Mouse (Mus musculus) brain, adult 2 months (tissue): ENCODE results near the gene Rab28.

Experiments used
- DNase-seq: peaks from one replicate; pipeline ENCODE4 v3.0.0; 2011; ENCODE audit warnings: low read depth, low spot score

Gene Rab28

DNA sequence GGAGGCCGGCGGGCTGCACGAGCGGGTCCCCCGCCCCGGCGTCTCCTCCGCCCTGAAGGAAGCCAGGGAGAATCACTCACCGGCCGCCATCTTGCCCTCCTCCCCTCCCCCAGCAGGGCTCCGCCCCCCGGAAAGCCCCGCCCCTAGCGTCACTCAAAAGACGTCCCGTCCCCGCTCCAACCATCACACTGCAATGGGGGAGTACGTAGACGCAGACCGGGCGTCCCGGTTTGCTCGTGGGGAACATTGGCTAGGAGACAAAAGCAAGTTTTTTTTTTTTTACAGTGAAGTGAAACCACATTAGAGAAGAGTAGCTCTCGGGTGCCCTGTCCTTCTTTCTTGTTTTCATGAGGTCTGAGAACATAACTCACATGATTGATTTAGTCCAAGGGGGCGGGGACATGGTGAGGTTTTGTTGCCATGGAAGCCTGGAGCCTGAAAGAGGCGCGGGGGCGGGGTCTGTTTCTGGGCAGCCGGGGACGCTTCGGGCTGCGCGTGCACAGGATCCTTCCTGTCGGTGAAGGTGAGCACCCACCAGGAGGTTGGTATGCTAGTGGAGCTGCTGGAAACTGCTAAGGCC is at the start of gene Rab28:
Rab28 (minus strand) TSS at position 107 of the 580 bp plus-strand sequence.
- DNase-seq, result peak; percentile 97

DNA sequence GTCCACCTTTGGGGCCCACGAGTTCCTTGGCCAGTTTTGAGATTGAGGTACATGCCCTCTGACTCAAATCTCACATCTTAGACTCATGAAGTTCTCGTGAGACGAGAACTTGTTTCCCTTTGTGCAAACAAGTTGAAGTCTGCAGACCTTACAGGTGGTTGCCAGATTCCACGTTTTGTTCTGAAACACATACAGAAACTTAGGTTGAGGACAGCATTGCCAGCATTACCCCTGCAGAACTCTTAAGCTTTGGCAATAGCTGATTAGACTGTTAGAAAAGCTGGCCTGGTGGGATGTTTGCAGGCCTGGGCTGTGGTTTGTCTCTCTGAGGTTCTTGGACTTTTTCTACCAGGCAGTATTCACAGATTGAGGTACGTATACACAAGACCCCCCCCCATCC is 49.4 kb upstream of the Rab28 start:
- no peak for DNase-seq

DNA sequence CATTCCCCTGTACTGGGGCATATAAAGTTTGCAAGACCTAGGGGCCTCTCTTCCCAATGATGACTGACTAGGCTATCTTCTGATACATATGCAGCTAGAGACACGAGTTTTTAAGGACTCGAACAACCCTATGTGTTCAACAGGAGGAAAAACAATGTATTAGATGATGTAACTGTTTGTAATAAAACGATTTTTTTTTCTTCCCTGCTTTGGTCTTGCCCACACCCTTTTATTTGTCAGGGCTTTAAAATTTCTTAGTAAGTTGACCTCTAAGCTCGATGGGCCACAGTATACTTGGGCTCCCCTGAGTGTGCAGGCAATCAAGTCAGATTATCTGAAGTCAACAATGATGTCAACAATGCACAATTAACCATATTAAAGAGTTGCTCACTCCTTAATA is 48.4 kb upstream of the Rab28 start:
- no peak for DNase-seq

DNA sequence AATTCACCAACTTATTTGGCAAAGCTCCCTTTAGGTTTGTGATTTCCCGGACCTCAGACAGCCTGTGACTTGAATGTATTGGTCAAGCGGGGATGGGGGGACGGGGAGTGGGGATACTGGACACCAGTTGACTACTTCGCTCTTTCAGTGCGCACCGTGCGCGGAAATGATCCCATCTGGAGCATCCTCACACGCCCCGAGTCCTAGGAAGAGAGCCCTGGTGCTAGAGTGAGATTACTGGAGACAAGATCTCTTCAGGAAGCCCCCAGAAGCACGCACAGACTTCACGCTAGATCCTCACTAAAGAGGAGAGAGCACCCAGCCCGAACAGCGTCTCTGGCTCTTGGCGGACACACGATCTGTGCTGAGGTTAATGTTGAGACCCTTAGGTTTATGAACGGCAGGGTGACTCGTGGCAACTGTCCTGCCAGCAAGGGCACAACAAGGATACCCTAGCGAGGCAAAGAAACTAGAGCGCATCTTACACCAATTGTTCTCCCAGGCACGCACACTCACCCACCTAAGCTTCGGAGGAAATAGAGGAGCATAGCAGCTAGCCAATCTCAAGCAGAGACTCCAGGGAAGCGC is 47.5 kb upstream of the Rab28 start:
- no peak for DNase-seq

DNA sequence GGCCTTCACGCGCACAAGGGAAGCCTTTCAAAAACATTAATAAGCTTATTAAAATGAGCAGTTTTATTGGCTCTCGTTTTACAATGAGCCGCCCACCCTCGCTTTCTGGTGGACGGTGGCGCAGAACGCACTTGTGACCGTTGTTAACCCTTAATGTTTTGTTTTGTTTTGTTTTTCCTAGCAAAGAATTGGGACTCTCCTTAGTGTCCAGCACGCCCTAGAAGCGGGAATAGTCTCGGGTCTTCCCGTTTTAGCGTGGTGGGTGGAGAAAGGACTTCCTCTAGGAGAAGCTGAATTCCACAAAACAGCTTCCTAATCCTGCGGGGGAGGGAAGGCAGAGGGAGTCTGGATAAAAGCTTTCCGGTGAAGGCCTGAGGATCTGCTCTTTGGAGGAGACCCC is 46.9 kb upstream of the Rab28 start:
- no peak for DNase-seq

DNA sequence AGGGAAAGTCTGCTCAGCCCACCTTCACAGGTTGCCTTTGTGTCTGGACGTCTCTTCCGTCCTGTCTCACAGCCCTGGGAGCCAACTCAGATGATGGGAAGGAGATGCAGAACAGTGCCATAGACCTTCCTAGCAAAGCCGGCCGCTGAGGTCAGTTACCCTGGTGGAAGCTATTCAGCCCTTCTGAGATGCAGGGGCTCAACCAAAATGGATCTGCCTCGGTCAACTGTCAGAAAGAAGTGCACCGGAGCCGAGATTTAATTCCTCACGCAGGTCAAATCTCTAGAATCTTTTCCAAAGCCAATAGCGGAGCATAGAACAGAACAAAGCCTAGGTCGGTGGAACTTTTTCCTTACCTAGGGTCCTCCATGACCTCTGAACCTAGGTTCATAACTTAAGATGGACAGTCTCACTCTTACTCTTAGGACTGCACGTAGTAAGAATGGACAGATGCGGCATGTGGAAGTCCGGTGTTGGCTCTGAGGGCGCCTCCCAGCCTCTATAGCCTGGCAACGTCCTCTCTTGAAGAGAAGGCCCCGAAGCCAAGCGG is 46.3 kb upstream of the Rab28 start:
- no peak for DNase-seq

DNA sequence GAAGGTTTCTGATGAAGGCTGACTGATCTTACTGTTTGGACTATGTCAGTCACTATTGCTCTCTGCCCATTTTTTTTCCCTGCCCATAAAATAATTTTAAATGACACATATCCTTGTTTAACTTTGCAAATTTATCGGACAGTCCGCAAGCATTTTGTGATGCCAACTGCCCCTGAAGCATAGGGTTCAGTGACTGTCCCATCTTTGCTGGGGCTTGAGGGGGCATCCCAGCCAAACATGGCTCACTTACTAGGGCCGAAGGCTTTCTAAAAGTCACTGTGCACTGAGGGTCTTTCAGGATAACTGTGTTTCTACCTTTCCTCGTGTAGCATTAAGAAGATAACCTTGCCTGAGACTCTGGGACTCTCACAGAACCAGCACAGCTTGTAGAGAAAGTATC is 44.8 kb upstream of the Rab28 start:
- no peak for DNase-seq

DNA sequence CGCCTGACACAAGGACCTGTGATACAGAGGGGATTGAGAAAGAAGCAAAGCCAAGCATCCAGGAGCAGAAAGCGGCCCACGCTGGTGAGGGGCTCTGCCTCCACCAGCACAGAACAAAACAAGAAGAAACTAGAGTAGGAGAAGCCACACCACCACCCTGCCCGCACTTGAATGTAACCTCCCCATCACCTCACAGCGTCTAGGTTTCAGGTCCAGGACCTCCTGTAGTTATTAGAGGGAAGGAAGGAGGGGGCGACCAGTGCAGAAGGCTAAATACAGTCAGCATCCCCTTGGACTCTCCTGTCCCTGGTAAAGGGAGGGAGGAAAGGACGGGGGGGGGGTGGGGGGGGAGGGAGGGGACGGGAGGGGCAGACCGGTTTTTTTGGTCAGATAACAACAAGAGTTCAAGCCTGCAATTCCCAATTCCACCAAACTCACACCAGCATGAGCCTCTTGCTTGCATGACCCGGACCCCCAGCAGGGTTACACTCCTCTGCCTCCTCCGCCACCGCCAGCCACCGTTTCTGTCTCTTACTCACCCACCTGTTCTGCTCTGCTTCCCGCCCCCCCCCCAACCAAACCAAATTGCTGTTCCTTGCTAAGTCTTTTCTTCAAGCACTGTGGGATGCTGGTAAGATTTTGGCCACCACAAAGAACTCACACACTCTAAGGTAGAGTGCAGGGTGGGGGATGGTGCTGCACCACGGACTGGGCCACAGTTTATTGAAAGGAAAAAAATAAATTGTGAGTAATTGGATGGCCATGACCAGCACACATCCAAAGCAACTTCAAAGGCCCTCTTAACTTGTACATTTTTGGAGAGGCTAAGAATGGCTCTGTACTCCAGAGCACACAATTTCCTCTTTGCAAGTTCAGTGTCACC is 37.2 kb upstream of the Rab28 start:
- no peak for DNase-seq

DNA sequence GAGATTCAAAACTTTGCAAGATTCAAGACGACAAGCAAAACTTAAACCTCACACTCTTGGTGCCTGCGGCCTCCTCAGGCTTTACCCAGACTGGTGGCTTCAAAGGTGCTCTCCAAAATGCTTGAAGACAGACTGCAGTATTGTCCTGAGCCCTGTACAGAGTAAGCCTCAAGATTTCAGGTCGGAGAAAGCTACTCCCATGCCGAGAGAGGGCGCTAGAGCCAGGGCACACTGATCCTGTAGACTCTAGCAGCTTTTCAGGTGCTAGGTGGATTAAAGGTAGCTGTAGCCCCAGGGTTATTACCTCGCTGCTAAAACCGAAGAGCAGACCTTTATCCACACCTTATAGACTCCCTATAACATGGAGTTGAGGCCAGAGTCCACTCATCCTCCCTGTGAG is 36.3 kb upstream of the Rab28 start:
- no peak for DNase-seq

DNA sequence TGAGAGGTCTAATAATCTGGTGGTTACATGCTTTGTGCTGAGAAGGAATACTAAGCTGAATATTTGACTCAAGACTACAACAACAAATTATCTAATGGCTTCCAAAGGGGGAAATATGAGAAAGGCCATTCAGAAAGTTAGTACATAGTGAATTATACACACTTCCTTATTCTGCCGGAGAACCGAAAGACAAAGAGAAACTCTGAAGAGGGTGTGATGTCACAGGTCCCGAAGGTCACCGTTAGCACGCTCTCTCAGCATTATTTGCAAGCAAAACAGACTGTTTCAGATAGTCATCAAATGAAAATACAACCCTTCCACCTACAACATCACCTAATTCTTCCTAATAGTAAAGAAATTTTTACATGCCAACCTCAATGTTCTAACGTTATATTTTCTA is 30.9 kb upstream of the Rab28 start:
- no peak for DNase-seq

DNA sequence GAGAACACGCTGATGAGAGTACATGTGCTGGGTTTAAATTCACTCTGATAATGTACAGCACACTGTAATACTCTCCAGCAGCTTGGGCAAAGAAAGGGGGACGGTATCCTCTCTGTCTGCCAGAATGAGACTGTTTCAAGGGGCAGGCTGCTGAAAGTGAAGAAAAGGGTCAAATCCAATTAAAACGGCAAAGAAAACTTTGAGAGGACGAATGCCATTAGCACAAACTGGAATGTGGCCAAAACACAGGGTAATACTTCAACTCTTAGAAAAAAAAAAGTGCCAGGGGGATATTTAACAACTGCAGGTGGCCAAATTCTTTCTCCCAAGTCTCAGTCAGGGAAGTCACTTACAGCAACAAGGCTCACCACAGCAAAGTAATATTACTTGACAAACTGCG is 29.1 kb upstream of the Rab28 start:
- DNase-seq, result no peak

DNA sequence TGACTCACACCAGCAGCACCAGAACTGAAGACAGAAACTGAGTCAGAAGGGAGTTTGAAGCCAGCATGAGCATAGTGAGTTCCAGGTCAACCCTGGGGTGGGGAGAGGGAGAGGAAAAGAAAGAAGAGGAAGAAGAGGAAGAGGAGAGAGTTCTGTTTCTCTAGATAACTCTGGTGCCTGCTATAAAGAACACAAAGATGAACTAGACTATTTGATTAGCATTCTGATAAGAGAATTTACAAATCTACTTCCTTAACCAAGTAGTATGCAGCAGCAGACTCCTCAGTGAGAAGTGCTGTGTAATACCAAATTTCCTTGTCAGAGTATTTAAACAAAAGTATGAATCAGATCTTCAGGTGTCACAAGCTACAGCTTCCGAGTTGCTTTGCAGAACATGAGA is 19.1 kb upstream of the Rab28 start:
- DNase-seq, result no peak

DNA sequence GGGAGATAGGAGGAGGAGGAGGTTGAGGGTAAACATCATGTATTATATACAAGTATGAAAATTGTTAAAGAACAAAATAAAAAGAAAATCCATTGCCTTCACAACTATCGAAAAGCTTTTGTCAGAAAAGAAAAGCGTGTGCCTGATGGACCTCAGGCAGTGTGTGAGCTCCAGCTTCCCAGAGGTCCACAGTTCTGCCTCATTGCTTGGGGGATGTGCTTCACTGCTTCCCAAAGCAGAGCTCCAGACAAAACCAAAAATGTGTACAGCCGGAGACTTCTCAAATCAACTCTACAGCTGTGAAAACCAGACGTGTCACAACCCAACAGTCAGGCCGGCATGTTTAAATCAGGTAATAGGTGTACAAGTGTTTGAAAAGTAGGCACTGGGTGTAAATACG is 17.6 kb upstream of the Rab28 start:
- no peak for DNase-seq

DNA sequence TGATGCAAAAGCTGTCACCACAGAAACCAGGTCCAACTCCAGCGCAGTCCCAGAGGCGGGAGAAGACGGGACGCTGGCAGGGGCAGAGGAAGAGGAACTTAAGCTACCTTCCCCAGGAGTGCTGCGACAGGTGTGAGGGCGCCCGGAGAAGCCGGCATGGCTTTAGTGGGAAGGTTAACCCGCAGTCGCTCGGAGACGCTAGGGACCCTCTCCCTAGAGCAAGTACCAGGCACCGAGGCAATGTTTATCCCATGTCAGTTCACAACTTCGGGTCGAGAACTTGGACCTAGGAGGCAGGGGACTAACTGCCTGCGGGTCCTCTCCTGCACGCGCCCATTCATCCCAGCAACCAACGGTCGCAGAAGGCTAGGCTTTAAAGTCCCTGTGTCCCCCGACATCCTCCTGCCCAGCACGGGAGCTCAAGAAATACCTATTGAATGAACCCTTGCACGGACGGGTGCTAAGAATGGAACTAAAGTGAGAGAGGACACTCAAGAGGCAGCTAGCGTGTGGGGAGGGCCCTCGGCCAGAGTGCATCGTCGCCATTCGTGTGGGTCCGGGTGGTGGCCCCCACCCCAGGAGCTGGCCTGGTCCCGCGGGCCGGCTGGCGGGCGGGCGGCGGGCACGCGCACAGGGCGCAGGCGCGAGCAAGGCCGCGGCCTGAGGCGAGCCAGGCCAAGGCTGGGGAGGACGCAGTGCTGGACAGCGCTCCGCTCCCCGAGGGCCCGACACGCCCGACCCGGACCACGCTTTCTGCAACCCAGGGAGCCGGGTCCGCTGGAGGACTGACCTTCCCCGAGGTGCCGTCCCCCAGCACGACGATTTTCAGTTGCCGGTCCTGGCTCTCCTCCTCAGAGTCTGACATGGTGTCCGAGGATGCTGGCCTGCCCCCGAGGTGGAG is 592 bp downstream of the Rab28 start:
- DNase-seq, result peak; percentile 70

DNA sequence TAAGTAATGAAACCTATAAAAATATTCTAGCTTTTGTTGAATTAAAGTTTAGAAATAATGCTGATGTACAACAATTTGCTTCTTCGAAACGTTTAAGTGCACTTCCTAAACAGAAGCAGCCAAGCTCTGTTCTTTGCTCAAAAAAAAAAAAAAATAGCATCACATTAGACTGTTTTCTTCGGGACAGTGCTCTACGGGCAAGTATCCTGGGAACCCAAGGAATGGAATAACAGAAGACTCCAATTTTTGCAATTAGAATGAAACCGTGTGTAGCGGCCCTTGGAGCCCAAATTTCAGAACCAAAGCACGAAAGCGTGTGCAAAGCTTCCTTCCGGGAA is 1.2 kb downstream of the Rab28 start:
- DNase-seq, result no peak

DNA sequence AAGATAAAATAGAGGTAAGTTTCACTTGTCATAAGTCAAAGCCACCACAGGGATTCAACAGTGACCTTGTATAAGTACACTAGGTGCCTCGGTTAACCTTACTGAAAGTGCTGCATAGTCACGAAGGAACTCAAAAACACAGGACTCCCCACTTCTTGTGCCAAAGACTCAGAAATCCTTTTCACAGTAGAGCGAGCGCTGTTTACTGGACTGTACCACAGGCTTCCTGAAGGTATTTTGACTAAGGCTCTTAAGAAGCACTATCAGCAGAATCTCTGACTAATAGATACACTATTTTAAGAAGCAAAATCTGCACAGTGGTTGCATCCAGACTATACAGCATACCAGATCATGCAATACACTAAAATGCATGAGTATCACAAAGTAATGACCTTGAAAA is 6.9 kb downstream of the Rab28 start:
- peak; percentile 16 for DNase-seq

DNA sequence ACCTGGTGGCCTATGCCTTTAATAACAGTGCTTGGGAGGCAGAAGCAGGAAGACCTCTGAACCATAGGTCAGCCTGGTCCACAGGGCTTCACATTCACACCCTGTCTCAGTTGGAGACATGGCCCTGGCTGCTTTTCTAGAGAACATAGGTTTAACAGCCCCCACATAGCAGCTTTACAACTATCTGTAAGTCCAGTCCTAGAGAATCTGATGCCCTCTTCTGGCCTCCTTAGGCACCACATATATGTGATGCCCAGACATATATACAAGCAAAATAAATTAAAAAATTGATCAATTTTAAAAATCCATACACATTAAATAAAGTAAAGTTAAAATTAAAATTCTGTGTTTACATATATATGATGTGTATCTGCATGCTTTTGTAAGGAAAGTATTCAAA is 10.0 kb downstream of the Rab28 start:
- DNase-seq, result peak; percentile 29

DNA sequence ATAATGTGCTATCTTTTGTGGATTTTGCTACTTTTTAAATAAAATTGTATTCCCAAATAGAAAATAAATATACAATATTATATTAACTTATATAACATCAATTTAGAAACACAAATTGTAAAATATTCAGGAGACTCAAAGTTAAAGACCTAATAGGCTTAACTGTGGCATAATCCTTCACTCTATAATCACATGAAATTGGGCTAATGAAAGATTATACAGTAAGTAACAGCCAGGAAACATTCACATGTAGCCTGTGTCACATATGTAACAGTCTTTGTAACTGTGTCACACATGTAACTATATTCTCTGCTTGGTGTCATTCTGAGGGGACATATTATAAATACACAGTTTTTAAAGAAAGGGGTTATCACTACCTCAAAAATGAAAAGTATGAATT is 22.9 kb downstream of the Rab28 start:
- DNase-seq, result no peak

DNA sequence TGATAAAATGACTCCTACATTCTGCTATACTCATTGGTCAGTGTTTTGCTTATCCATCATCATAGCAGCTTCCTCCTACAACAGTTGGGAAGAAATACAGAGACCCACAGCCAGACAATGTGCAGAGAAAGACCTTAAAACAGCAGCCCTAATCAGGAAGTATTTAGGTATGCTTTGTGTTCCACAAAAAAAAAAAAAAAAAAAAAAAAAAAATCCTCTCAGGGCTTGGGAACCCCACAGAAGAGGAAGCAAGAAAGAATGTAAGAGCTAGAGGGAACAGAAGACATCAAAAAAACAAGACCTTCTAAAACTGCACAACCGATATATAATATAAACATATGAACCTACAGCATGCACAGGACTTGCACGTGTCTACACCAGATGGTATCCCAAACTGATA is 24.0 kb downstream of the Rab28 start:
- DNase-seq, result no peak

DNA sequence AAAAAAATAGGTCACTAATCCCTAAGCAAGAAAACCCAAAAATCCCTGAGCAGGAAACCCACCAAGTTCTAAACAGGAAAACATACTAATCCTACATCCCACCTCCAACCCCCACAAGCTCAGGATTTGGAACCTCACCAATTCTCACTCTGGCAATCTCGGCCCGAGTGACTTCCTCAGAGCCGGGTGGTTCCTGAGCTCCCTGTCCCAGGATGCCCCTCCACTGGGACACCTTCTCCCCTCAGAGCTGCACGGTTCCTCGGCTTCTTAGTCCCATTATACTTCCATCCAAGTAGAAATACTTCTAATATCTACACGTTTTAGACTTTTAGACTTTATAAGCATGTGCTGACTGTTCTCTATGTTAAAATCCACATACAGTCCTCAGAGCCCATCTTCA is 41.9 kb downstream of the Rab28 start:
- DNase-seq, result no peak

DNA sequence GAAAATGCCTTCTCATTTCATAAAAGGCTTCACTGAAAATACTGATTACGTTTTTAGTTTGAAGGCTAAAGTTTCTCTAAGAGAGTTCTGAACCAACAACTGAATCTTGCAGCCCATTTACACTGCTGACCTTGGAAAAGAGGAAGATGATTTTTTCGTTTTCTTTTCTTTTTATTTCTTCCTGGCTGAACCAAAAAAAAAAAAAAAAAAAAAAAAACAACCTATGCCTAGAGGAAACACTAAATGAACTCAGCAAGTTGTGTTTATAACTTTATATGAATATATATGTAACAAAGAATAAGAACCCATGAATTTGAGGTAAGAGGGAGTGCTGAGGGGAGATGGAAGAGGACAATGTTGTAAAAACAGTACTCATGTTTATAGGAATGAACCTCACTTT is 71.2 kb downstream of the Rab28 start:
- DNase-seq, result no peak
